Mouse (Mus musculus): ENCODE measurements around the gene Spata20. TPM values are rescaled to one million over a fixed set of nuclear protein-coding genes. Genes with fewer than 3 reads are reported as not detected.

The Spata20 gene
- not detected in 2 replicates for polyA plus RNA-seq (2016; fragmentation: Nextera tagmentation; extraction: Ambion mirVana)

DNA sequence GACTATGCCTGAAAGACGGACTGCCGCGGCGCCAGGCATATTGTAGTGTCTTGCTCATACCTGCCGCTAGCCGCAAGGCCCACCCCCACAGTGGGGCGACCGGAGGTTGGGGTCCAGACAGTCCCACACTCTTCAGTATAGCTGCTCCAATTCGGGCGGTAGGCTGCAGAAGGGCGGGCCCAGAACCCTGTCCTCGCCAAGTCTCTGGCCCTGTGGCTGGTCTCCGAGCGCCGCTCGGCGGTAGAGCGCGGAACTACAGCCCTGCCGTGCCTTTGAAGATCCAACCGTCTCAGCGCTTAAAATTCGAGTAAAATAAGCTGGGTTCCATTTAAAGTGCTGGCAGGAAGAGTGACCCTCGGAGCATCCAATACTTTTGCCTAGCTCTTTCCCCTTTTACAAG, at the start of gene Spata20:
Gene Spata20, minus strand, starts transcription at position 179 of the 400 bp plus-strand sequence.
- DNase-seq (ENCODE audit: extremely low spot score, low spot score): peak; percentile 85
- Histone ChIP-seq H3K36me3 (replicated peaks) (no peaks in the 10 kb centered on the region), H3K27me3 (ENCODE audit: poor library complexity, severe bottlenecking) (peaks cover 81% of the 10 kb centered on the region), H3K9me3 (no peaks in the 10 kb centered on the region), H3K4me3 (peak within 1 kb of the TSS; percentile 22), H3K4me1 (peaks cover 45% of the 10 kb centered on the region), H3K27ac (no peak within 1 kb of the TSS)
- WGBS: 6% methylated on average over 24 of the region's 24 CpGs

DNA sequence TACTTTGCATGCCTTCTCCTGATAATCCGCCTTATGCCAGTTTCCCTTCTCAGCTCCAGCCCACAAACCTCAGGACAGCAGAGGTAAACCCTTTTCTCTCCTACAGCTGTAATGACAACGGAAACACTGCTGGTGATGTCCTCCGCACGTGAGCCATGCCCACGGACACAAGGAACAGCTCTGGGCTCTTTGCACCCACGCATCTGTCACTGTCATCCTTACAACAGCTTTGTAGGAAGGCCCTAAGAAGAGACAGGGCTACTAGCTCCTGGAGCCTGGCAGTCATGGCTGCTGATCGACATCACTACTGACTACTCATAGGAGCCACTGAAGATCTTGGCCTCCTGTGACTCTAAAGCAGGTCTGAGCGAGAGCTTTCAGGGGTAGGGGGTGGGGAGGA, 47.2 kb upstream of the Spata20 start:
- WGBS: 85% methylated on average over 8 of the region's 8 CpGs
- Histone ChIP-seq H3K4me3 (no peak overlapping the region), H3K27ac (no peak overlapping the region), H3K27me3 (ENCODE audit: poor library complexity, severe bottlenecking) (no peaks in the 10 kb centered on the region), H3K9me3 (no peaks in the 10 kb centered on the region), H3K4me1 (no peaks in the 10 kb centered on the region), H3K36me3 (replicated peaks) (no peaks in the 10 kb centered on the region)
- DNase-seq (ENCODE audit: extremely low spot score, low spot score): no peak

DNA sequence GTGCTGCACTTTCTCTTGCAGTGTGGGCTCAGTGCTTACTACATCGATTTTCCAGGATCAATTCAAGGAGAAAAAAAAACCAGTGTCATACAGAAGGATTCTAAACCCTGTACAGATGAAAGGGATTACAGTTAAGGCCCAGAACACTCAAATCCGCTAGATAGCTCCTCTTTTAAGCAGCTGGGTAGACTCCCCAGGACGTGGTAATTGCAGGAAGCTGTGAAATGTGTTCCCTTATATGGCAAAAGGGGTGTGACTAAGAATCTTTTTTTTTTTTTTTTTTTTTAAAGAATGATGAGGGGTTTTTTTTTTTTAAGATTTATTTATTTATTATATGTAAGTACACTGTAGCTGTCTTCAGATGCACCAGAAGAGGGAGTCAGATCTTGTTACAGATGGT, 42.9 kb upstream of the Spata20 start:
- Histone ChIP-seq H3K27me3 (ENCODE audit: poor library complexity, severe bottlenecking) (no peaks in the 10 kb centered on the region), H3K4me1 (peaks cover 21% of the 10 kb centered on the region), H3K9me3 (no peaks in the 10 kb centered on the region), H3K27ac (no peak overlapping the region), H3K4me3 (no peak overlapping the region), H3K36me3 (replicated peaks) (no peaks in the 10 kb centered on the region)
- DNase-seq (ENCODE audit: extremely low spot score, low spot score): no peak
- 54% methylated on average over 3 of the region's 3 CpGs for WGBS

DNA sequence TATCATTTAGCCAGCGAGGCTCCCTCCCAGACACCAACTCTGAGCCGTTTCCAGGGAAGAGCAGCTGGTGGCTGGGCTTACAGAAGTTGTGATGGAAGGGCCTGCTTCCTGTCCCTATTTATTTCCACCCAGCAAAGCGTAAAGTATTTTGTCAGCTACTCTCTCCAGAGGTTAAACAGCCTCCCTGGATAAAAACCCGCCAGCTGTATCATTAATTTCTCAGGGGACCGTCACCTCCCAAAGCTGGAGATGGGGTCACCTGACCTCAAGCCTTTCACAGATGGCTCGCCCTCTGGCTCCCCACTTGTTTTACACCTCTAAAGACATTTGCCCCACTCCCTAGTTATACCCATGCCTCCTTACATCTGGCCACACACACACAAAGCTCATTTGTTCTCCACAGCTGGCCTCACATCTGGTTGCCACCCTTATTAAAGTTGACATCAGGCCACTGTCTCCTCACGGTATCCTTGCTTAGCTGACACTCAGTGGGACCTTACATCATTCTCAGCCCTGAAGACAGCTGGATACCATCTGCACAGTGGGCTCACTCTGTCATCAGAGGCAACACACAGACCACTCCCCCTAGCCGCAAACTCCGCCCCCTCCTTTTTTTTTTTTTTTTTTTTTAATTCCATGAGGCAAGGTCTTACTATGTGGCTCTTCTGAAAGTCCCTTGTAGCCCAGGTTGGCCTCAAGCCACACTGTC, 40.3 kb upstream of the Spata20 start:
- Histone ChIP-seq H3K9me3 (no peaks in the 10 kb centered on the region), H3K27ac (no peak overlapping the region), H3K4me3 (no peak overlapping the region), H3K27me3 (ENCODE audit: poor library complexity, severe bottlenecking) (peaks cover 8% of the 10 kb centered on the region), H3K36me3 (replicated peaks) (no peaks in the 10 kb centered on the region), H3K4me1 (peaks cover 28% of the 10 kb centered on the region)
- WGBS: 50% methylated on average over 9 of the region's 9 CpGs
- DNase-seq (ENCODE audit: extremely low spot score, low spot score): no peak

DNA sequence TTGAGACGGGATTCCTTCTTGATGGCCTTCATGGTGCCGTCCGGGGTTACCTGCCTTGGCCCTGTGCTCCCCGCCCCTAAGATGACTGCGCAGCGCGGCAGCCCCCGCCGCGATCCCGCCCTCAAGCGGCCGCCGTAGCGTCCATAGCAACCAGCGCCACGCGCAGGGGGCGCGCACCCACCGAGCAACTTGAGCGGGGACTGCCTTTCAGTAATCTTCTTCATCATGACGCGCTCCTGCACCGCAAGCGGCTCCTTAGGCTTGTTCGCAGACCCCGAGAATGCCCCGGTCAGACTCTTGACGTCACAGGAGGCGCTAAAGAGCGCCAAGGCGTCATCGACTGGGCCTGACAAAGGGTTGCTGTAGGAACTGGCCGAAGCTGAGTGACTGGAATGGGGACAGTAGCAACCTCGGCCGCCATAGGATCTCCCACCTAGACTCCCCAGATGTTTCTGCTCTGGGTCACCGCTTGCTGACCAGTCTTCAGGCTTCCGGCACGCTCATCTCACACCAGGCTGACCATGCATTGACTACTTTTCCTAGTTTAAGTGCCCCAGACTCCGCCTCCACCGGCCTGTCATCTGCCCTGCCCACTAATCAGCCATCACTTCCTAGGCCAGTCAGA, 35.4 kb upstream of the Spata20 start, which contains the start of gene Mycbpap:
Gene Mycbpap, minus strand, starts transcription at position 524 of the 625 bp plus-strand sequence.
- Histone ChIP-seq H3K4me3 (peak within 1 kb of the TSS; percentile 73), H3K9me3 (no peaks in the 10 kb centered on the region), H3K27ac (peak within 1 kb of the TSS; percentile 87), H3K36me3 (replicated peaks) (no peaks in the 10 kb centered on the region), H3K4me1 (peaks cover 42% of the 10 kb centered on the region), H3K27me3 (ENCODE audit: poor library complexity, severe bottlenecking) (peaks cover 8% of the 10 kb centered on the region)
- peak; percentile 80 for DNase-seq (ENCODE audit: extremely low spot score, low spot score)
- WGBS: under 1% methylated on average over 42 of the region's 42 CpGs

DNA sequence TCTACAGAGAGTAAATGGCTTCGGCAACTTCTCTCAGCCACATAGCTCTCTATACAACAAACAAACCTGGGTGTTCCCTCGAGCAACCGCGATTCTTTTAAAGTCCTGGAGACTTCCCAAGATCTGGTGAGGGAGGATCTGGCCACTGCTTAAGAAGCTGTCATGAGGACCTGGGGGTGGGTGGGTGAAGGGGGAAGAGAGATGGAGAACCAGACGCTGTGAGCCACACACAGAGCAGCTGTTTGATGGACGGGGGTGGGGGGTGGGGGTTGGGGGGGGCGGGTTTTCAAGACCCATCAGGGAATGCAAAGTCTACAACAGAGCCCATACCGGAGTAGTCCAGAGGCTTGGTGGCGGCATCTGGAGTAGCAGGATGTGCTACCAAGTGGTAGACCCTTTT, 27.5 kb upstream of the Spata20 start:
- H3K4me3 ChIP-seq: no peak overlapping the region

DNA sequence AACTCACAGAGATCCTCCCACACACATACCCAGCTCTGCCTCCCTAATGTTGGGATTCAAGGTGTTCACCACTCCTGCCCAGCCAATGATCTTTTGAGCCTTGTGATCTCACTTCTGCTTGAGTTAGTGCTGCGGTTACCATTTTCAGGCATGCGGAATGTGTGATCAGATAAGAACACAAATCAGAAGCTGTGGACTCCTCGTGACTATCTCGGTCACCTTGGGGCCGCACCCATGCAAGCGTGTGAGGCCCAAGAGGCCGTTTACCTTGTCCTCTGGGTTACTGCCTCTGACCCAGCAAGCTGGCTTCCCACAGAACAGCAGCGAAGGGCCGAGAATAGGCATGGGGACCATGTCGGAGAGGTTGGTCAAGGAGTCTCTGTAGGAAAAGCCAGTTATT, 23.0 kb upstream of the Spata20 start:
- no peak for DNase-seq (ENCODE audit: extremely low spot score, low spot score)
- Histone ChIP-seq H3K4me1 (no peaks in the 10 kb centered on the region), H3K9me3 (peaks cover 5% of the 10 kb centered on the region; the same call in 1 of the 2 replicates), H3K36me3 (replicated peaks) (no peaks in the 10 kb centered on the region), H3K27ac (no peak overlapping the region), H3K27me3 (ENCODE audit: poor library complexity, severe bottlenecking) (no peaks in the 10 kb centered on the region), H3K4me3 (no peak overlapping the region)
- WGBS: 93% methylated on average over 10 of the region's 10 CpGs

More for the DNA sequence above, 27.5 kb upstream of the Spata20 start:
- H3K9me3 ChIP-seq: peaks cover 5% of the 10 kb centered on the region; the same call in 1 of the 2 replicates
- 76% methylated on average over 9 of the region's 9 CpGs for WGBS
- no peak for DNase-seq (ENCODE audit: extremely low spot score, low spot score)
- no peaks in the 10 kb centered on the region for H3K36me3 ChIP-seq (replicated peaks)
- no peaks in the 10 kb centered on the region for H3K27me3 ChIP-seq (ENCODE audit: poor library complexity, severe bottlenecking)
- peaks cover 5% of the 10 kb centered on the region for H3K4me1 ChIP-seq
- H3K27ac ChIP-seq: no peak overlapping the region

DNA sequence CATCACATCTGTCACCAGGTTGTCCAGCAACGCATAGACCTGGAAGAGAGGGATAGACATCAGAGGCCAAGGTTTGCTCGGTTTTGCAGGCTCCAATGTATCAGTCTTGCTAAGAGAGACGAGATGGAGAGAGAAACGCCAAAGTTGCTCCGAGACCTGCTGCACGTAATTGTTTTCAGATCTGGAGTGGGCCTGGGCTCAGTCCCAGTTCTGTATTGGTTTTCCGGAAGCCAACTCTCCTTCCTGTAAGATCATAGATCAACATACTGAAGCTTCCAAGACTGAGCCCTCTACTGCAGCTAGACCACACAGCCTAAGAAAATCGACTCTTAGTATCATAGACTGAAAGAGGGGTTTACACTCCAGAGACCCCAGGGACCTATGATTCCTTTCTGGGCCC, 15.5 kb upstream of the Spata20 start:
- Histone ChIP-seq H3K4me3 (no peak overlapping the region), H3K36me3 (replicated peaks) (no peaks in the 10 kb centered on the region), H3K4me1 (peaks cover 37% of the 10 kb centered on the region), H3K9me3 (no peaks in the 10 kb centered on the region), H3K27me3 (ENCODE audit: poor library complexity, severe bottlenecking) (peaks cover 61% of the 10 kb centered on the region), H3K27ac (no peak overlapping the region)
- DNase-seq (ENCODE audit: extremely low spot score, low spot score): no peak
- 93% methylated on average over 8 of the region's 8 CpGs for WGBS

DNA sequence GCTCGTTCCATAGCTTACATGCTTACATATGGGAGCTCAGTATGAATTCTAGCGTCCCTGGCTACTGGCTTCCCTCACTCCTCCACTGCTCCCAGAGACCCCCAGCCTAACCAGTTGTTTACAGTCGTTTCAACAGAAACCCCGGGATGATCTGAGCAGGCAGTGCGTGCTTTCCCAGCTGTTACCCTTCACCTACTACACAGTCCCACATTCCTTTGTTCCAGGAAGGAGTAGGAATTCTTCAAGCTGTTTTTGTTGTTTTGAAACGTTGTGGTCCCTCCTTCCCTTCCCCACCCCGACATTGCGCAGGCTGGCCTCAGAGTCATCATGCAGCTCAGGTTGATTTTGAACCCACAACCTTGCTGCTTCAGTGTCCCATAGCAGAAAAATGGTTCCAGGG, 14.4 kb upstream of the Spata20 start:
- Histone ChIP-seq H3K9me3 (no peaks in the 10 kb centered on the region), H3K27me3 (ENCODE audit: poor library complexity, severe bottlenecking) (peaks cover 62% of the 10 kb centered on the region), H3K4me3 (peak overlapping the region; percentile 49), H3K36me3 (replicated peaks) (no peaks in the 10 kb centered on the region), H3K27ac (peak overlapping the region; percentile 64), H3K4me1 (peaks cover 40% of the 10 kb centered on the region)
- 24% methylated on average over 8 of the region's 8 CpGs for WGBS
- no peak for DNase-seq (ENCODE audit: extremely low spot score, low spot score)

DNA sequence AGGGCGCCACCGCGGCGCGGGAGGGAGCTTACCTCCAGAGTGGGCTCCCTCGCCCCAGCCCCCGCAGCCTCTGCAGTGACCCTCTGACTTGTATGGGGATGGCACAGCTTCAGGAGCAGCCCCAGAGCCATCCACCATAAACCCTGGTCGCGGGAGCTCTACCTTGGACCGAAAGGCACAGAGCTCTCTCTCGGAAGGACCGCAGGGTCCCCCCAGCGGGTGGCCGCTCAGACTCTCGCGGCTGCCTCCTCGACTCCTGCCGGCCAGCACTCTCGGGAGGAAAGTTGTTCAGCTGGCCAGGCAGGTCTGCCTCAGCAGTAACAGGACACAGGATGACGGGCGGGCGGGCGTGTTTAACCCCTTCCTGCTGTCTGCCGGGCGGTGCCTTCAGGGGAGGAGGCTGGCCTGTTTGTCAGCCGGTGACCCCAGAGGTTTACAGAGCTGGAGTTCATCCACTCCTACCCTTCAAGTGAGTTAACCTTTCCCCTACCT, 13.7 kb upstream of the Spata20 start, which contains the start of gene Epn3:
Gene Epn3, minus strand, starts transcription at position 314 of the 492 bp plus-strand sequence.
- Histone ChIP-seq H3K27ac (peak within 1 kb of the TSS; percentile 64), H3K9me3 (no peaks in the 10 kb centered on the region), H3K4me1 (peaks cover 46% of the 10 kb centered on the region), H3K4me3 (peak within 1 kb of the TSS; percentile 49), H3K36me3 (replicated peaks) (no peaks in the 10 kb centered on the region), H3K27me3 (ENCODE audit: poor library complexity, severe bottlenecking) (peaks cover 68% of the 10 kb centered on the region)
- DNase-seq (ENCODE audit: extremely low spot score, low spot score): peak; percentile 45
- WGBS: under 1% methylated on average over 26 of the region's 26 CpGs

DNA sequence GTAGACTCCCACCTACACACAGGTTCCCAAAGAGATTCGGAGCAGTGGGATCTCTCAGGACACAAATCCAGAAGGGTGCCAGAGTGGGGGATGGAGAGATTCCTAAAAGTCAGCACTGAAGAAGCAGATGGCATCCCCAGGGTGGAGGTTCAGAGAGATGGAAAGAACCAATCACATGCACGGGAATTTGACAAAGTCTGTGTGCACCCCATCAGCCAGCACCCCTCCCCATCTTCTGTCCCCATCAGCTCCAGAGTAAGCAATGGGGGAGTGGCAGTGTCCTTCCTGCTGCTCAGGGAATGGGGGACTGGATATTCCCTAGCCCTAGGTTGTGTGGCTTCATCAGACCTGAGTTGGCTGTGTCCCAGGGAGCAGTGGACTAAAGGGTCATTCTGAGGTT, 13.1 kb upstream of the Spata20 start:
- Histone ChIP-seq H3K36me3 (replicated peaks) (no peaks in the 10 kb centered on the region), H3K9me3 (no peaks in the 10 kb centered on the region), H3K4me3 (peak overlapping the region; percentile 49), H3K27me3 (ENCODE audit: poor library complexity, severe bottlenecking) (peaks cover 75% of the 10 kb centered on the region), H3K4me1 (peaks cover 48% of the 10 kb centered on the region), H3K27ac (peak overlapping the region; percentile 64; the same call in 1 of the 2 replicates)
- no peak for DNase-seq (ENCODE audit: extremely low spot score, low spot score)
- WGBS: 25% methylated on average over 2 of the region's 2 CpGs

DNA sequence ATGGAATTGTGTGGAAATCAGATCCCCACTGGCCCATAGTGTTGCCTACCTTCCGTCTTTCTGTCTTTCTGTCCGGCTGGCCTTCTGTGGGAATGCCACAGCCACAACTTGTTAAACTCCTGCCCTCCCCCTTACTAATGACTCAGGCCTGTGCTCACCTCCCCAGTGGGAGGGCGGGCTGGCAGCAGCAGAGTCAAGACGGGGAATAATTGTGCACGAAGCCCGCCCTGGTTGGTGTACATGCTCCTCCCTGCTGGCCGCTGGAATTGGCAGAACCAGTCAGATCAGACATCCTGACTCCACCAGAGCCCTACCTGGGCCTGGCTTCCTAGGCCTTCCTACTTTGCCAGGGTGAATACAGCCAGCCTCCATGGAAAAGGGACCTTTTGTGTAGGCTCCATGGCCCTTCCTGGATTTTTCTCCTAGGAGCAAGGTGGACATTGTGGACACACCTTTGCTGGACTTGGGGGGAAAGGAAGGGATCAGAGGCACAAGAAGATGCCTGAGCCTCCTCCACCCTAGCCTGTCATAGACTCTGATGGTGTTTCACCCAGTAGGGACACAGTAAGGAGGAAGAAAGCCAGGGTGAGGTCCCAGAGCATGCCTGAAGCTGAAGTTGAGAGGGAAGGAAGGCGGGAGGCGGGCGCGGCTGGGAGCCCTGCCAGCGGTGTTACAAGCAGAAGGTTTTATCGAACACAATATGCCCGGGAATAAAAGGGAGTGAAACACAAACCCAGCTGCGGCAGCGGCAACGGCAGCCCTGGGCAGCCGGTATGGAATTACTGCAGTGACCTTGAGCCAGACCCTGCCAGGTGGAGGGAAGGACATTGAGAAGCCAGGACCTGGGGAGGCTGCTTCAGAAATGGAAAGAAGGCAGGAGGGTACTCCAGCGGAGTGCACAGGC, 12.4 kb upstream of the Spata20 start:
- Histone ChIP-seq H3K4me3 (peak overlapping the region; percentile 49), H3K27me3 (ENCODE audit: poor library complexity, severe bottlenecking) (peaks cover 81% of the 10 kb centered on the region), H3K36me3 (replicated peaks) (no peaks in the 10 kb centered on the region), H3K4me1 (peaks cover 48% of the 10 kb centered on the region), H3K9me3 (no peaks in the 10 kb centered on the region), H3K27ac (peak overlapping the region; percentile 64)
- no peak for DNase-seq (ENCODE audit: extremely low spot score, low spot score)
- 18% methylated on average over 19 of the region's 19 CpGs for WGBS
